In the genomic region with DNA sequence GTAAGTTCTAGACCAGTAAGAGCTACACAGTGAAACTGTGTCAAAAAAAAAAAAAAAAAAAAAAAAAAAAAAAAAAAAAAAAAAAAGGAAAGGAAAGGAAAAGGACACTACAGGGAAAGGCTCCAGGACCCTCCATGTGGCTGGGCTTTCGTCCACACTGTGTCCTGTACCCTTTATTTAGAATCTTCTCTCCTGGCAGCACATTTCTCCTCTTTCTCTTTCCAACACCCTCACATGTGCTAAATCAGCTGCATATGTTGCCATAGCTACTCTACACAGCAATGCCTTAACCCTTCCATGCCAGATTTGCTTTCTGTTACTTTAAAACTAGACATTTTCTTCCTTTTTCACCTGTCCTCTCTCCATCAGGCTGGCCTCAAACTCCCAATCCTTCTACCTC, we compare ENCODE assay signal across 30 mouse cellular contexts. TPM values are rescaled to one million over a fixed set of nuclear protein-coding genes. Genes with fewer than 3 reads are reported as not detected.
A peak's percentile ranks its signal among the peaks of the same experiment; 100 is the strongest.
DNase-seq lines count a peak whose midpoint lies in the region; ATAC-seq and TF ChIP-seq lines count a peak whose summit lies in the region.
"Had no signal": no experiment of that assay in that cellular context is flagged by ENCODE, and none has a peak within 500 bp of the region (broad histone marks: within the 10 kb centered on the region; RNA-seq: fewer than 3 reads in every experiment).

No protein-coding gene starts in this region.

- no peak overlapping the region for H3K9ac ChIP-seq in forebrain, embryonic 15.5 days (replicated peaks)
- H3K9ac ChIP-seq in forebrain, embryonic 11.5 days (ENCODE audit: low read length): no peak overlapping the region
- H3K9ac ChIP-seq: heart, embryonic 12.5 days; kidney, embryonic 15.5 days; liver, embryonic 14.5 days; lung, embryonic 14.5 days; midbrain, embryonic 12.5 days; stomach, embryonic 15.5 days had no signal

- H3K9me3 ChIP-seq in forebrain, embryonic 15.5 days: no peaks in the 10 kb centered on the region
- no peaks in the 10 kb centered on the region for H3K9me3 ChIP-seq in forebrain, embryonic 11.5 days (ENCODE audit: control insufficient read depth, low read length)
- H3K9me3 ChIP-seq: heart, embryonic 12.5 days; hindbrain, embryonic 10.5 days; kidney, embryonic 15.5 days; midbrain, embryonic 12.5 days; stomach, embryonic 15.5 days had no signal

- peak; percentile 70 for ATAC-seq in forebrain, embryonic 15.5 days (replicated peaks)
- no peak for ATAC-seq in forebrain, embryonic 11.5 days (replicated peaks; ENCODE audit: low FRiP score)
- ATAC-seq: activated CD4-positive, CD25-positive, alpha-beta regulatory T cell, adult 4 months; intestine, postnatal 0 days had no signal

- no peak overlapping the region for H3K4me3 ChIP-seq in forebrain, embryonic 15.5 days
- H3K4me3 ChIP-seq in forebrain, embryonic 11.5 days (ENCODE audit: low read depth, low read length): no peak overlapping the region
- H3K4me3 ChIP-seq in cortical plate, adult 2 months (ENCODE audit: insufficient read depth, low read length): no peak overlapping the region
- no peak overlapping the region for H3K4me3 ChIP-seq in olfactory bulb, adult 2 months (ENCODE audit: insufficient read depth, low read depth, low read length)
- H3K4me3 ChIP-seq: heart, embryonic 12.5 days; hindbrain, embryonic 10.5 days; kidney, embryonic 15.5 days; midbrain, embryonic 12.5 days; stomach, embryonic 15.5 days had no signal

- peak overlapping the region; percentile 65 for H3K27ac ChIP-seq in forebrain, embryonic 15.5 days (replicated peaks)
- no peak overlapping the region for H3K27ac ChIP-seq in forebrain, embryonic 11.5 days (ENCODE audit: low read depth, low read length)
- peak overlapping the region; percentile 89; the same call in 1 of the 2 replicates for H3K27ac ChIP-seq in cortical plate, adult 2 months (ENCODE audit: insufficient read depth, low read length)
- peak overlapping the region; percentile 66 for H3K27ac ChIP-seq in olfactory bulb, adult 2 months (ENCODE audit: insufficient read depth, low read depth, low read length)
- H3K27ac ChIP-seq: hindbrain, embryonic 10.5 days; kidney, embryonic 15.5 days; liver, embryonic 14.5 days; midbrain, embryonic 12.5 days; stomach, embryonic 15.5 days had no signal

- H3K27me3 ChIP-seq in forebrain, embryonic 15.5 days: no peaks in the 10 kb centered on the region
- H3K27me3 ChIP-seq in forebrain, embryonic 11.5 days (ENCODE audit: control insufficient read depth, insufficient read depth, low read length): no peaks in the 10 kb centered on the region
- H3K27me3 ChIP-seq: heart, embryonic 12.5 days; kidney, embryonic 15.5 days; midbrain, embryonic 12.5 days; stomach, embryonic 15.5 days had no signal

- peaks cover 35% of the 10 kb centered on the region for H3K4me1 ChIP-seq in forebrain, embryonic 15.5 days
- no peaks in the 10 kb centered on the region for H3K4me1 ChIP-seq in forebrain, embryonic 11.5 days (replicated peaks; ENCODE audit: control insufficient read depth, insufficient read depth, low read length)
- peaks cover 16% of the 10 kb centered on the region for H3K4me1 ChIP-seq in cortical plate, adult 2 months (ENCODE audit: control insufficient read depth, insufficient read depth, low read length)
- H3K4me1 ChIP-seq in olfactory bulb, adult 2 months (ENCODE audit: control insufficient read depth, insufficient read depth, low read length): peaks cover 20% of the 10 kb centered on the region
- H3K4me1 ChIP-seq: heart, embryonic 12.5 days; kidney, embryonic 15.5 days; stomach, embryonic 15.5 days had no signal

- no peak for TF ChIP-seq CTCF in cortical plate, adult 2 months (IDR thresholded peaks at IDR 0.05; ENCODE audit: extremely low read depth, insufficient read depth, low read length)
- no peak for TF ChIP-seq CTCF in olfactory bulb, adult 2 months (IDR thresholded peaks at IDR 0.05; ENCODE audit: insufficient read depth, low read depth, low read length)

- H3K36me3 ChIP-seq in forebrain, embryonic 15.5 days: no peaks in the 10 kb centered on the region
- no peaks in the 10 kb centered on the region for H3K36me3 ChIP-seq in forebrain, embryonic 11.5 days (ENCODE audit: control insufficient read depth, insufficient read depth, low read length)
- H3K36me3 ChIP-seq: heart, embryonic 12.5 days; hindbrain, embryonic 10.5 days; kidney, embryonic 15.5 days; midbrain, embryonic 12.5 days; stomach, embryonic 15.5 days had no signal

- WGBS in forebrain, embryonic 15.5 days: 25% methylated on average over 1 of the region's 1 CpGs
- WGBS in forebrain, embryonic 11.5 days: 67% methylated on average over 1 of the region's 1 CpGs
- WGBS in olfactory bulb, adult 2 months: 27% methylated on average over 1 of the region's 1 CpGs

- no peak for DNase-seq in forebrain, embryonic 11.5 days (ENCODE audit: low spot score)
- DNase-seq in left cerebral cortex, postnatal 25 days (ENCODE audit: low spot score in 2 of 2): peak; percentile 22 to 80
- DNase-seq in left cerebral cortex, adult 9 months (ENCODE audit: low spot score in 2 of 2): no peak
- DNase-seq in layer of hippocampus, adult 8-10 months (ENCODE audit: low spot score in 2 of 2): no peak
- DNase-seq: adrenal gland, adult 8-10 months; gastrocnemius, postnatal 14 days; heart, adult 18-20 months; heart, postnatal 10 days; kidney, postnatal 36 days; lung, embryonic 14.5 days; thymus, adult 18-20 months; thymus, postnatal 36 days had no signal

- intact Hi-C loops in left cerebral cortex, postnatal 25 days (cut with DNase I): no loop called here

- TF ChIP-seq POLR2A in cortical plate, adult 2 months (IDR thresholded peaks at IDR 0.05; ENCODE audit: extremely low read depth, insufficient read depth, low read length): no peak
- no peak for TF ChIP-seq POLR2A in olfactory bulb, adult 2 months (IDR thresholded peaks at IDR 0.05; ENCODE audit: insufficient read depth, low read depth, low read length)

- no peak overlapping the region for H3K4me2 ChIP-seq in forebrain, embryonic 15.5 days (replicated peaks)
- no peak overlapping the region for H3K4me2 ChIP-seq in forebrain, embryonic 11.5 days (ENCODE audit: low read depth, low read length, severe bottlenecking)
- H3K4me2 ChIP-seq: heart, embryonic 12.5 days; kidney, embryonic 15.5 days; lung, embryonic 14.5 days; midbrain, embryonic 12.5 days; stomach, embryonic 15.5 days had no signal

RNA-seq across cellular contexts. Expression of a gene that starts 11.7 kb away (rescaled TPM):
- 224 and 230 TPM in 2 replicates for polyA plus RNA-seq in forebrain, embryonic 15.5 days (2015; fragmentation: Nextera tagmentation; extraction: Ambion mirVana)
- polyA plus RNA-seq in forebrain, embryonic 11.5 days (2014; fragmentation: Nextera tagmentation; extraction: Ambion mirVana): 61.0 and 68.3 TPM in 2 replicates
- 100 to 1,000 TPM; 232 to 242 TPM for total RNA-seq in left cerebral cortex, postnatal 25 days (2021)
- 121 and 124 TPM in 2 replicates for polyA plus RNA-seq in cortical plate, adult 2 months (2012; rRNA removed)
- 39.6 TPM in 1 of 2 replicates, not detected in the other for polyA plus RNA-seq in olfactory bulb, adult 2 months (2012; ENCODE audit: insufficient read depth, insufficient read length, low replicate concordance, missing spikeins)
- total RNA-seq in layer of hippocampus, adult 8-10 months (2022): 100 to 1,000 TPM; 231 to 268 (median 258) TPM
- polyA plus RNA-seq: activated CD4-positive, CD25-positive, alpha-beta regulatory T cell, adult 4 months had no signal

RNA-seq across cellular contexts. Expression of a gene that starts 24.2 kb away (rescaled TPM):
- not detected in 2 replicates for polyA plus RNA-seq in forebrain, embryonic 15.5 days (2015; fragmentation: Nextera tagmentation; extraction: Ambion mirVana)
- polyA plus RNA-seq in forebrain, embryonic 11.5 days (2014; fragmentation: Nextera tagmentation; extraction: Ambion mirVana): not detected in 2 replicates
- not detected for total RNA-seq in left cerebral cortex, postnatal 25 days (2021)
- polyA plus RNA-seq in cortical plate, adult 2 months (2012; rRNA removed): 0.35 TPM in 1 of 2 replicates, not detected in the other
- not detected in 2 replicates for polyA plus RNA-seq in olfactory bulb, adult 2 months (2012; ENCODE audit: insufficient read depth, insufficient read length, low replicate concordance, missing spikeins)
- not detected for total RNA-seq in layer of hippocampus, adult 8-10 months (2022)
- total RNA-seq: adrenal gland, adult 8-10 months; gastrocnemius, postnatal 14 days; heart, adult 18-20 months; heart, postnatal 10 days; layer of hippocampus, postnatal 10 days; left cerebral cortex, postnatal 36 days; megakaryocyte, adult 5-6 weeks; MEL had no signal
- polyA plus RNA-seq: activated CD4-positive, CD25-positive, alpha-beta regulatory T cell, adult 4 months; embryonic facial prominence, embryonic 14.5 days; heart, embryonic 12.5 days; hindbrain, embryonic 10.5 days; intestine, postnatal 0 days; kidney, embryonic 15.5 days; limb, embryonic 14.5 days; liver, embryonic 14.5 days; lung, embryonic 14.5 days; midbrain, embryonic 12.5 days; neural tube, embryonic 11.5 days; stomach, embryonic 15.5 days had no signal

Comparison
In these comparisons a context has a peak if more than half of its experiments do, and no peak if none do; other contexts are left out.
1. DNase-seq: peak in left cerebral cortex, postnatal 25 days (2 of 2); none in forebrain, embryonic 11.5 days (single experiment), left cerebral cortex, adult 9 months (0 of 2) and layer of hippocampus, adult 8-10 months (0 of 2).